In genomic region chr7:96852781-96853180, GRCm38 (mm10) we compare ENCODE assay signal across 15 mouse cellular contexts.
DNase-seq lines count a peak whose midpoint lies in the region.
"Had no signal": no experiment of that assay in that cellular context is flagged by ENCODE, and none has a peak within 500 bp of the region (broad histone marks: within the 10 kb centered on the region; RNA-seq: fewer than 3 reads in every experiment).

No protein-coding gene starts in this region.

- peak; percentile 46 to 78 for DNase-seq in adrenal gland, adult (ENCODE audit: inconsistent age in 2 of 2, low spot score in 1 of 2)
- DNase-seq in adrenal gland, postnatal 4 days (ENCODE audit: low spot score in 2 of 2) = no peak
- DNase-seq in ovary, postnatal 36 days (ENCODE audit: low spot score) = peak; percentile 2
- no peak for DNase-seq in ovary, postnatal 10 days (ENCODE audit: low spot score)
- DNase-seq in adrenal gland, postnatal 36 days = peak; percentile 52 to 63
- no peak for DNase-seq in cerebellum, postnatal 36 days
- DNase-seq: cerebellum, adult 18-20 months; cerebellum, adult 9-10 months; cerebellum, postnatal 14 days; forebrain, postnatal 0 days; gastrocnemius, postnatal 25 days; heart, adult 18-20 months; heart, postnatal 10 days; heart, postnatal 36 days; kidney, adult 18-20 months had no signal

Comparison
In these comparisons a context has a peak if more than half of its experiments do, and no peak if none do; other contexts are left out.
1. DNase-seq: peak in adrenal gland, adult (2 of 2), ovary, postnatal 36 days (single experiment) and adrenal gland, postnatal 36 days (2 of 2); none in adrenal gland, postnatal 4 days (0 of 2), ovary, postnatal 10 days (single experiment) and cerebellum, postnatal 36 days (0 of 2).